Comparison of ENCODE assay signal across 9 mouse cellular contexts in genomic region chr15:85896284-85896683, GRCm38 (mm10). TPM values are rescaled to one million over a fixed set of nuclear protein-coding genes. Genes with fewer than 3 reads are reported as not detected.
DNase-seq lines count a peak whose midpoint lies in the region; ATAC-seq lines count a peak whose summit lies in the region.
"Had no signal": no experiment of that assay in that cellular context is flagged by ENCODE, and none has a peak within 500 bp of the region (broad histone marks: within the 10 kb centered on the region; RNA-seq: fewer than 3 reads in every experiment).

No protein-coding gene starts in this region.

- H3K4me2 ChIP-seq in kidney, embryonic 15.5 days = no peak overlapping the region
- no peak overlapping the region for H3K4me2 ChIP-seq in liver, embryonic 13.5 days
- H3K4me2 ChIP-seq: embryonic facial prominence, embryonic 12.5 days had no signal

- no peak overlapping the region for H3K4me3 ChIP-seq in kidney, embryonic 15.5 days (replicated peaks)
- no peak overlapping the region for H3K4me3 ChIP-seq in liver, embryonic 13.5 days (replicated peaks)
- H3K4me3 ChIP-seq: embryonic facial prominence, embryonic 12.5 days had no signal

- H3K9me3 ChIP-seq in kidney, embryonic 15.5 days (replicated peaks) = no peaks in the 10 kb centered on the region
- H3K9me3 ChIP-seq in liver, embryonic 13.5 days (replicated peaks) = no peaks in the 10 kb centered on the region
- H3K9me3 ChIP-seq: embryonic facial prominence, embryonic 12.5 days had no signal

- no peak overlapping the region for H3K9ac ChIP-seq in kidney, embryonic 15.5 days
- no peak overlapping the region for H3K9ac ChIP-seq in liver, embryonic 13.5 days
- H3K9ac ChIP-seq: embryonic facial prominence, embryonic 12.5 days had no signal

- no peaks in the 10 kb centered on the region for H3K4me1 ChIP-seq in kidney, embryonic 15.5 days
- H3K4me1 ChIP-seq in liver, embryonic 13.5 days (replicated peaks) = no peaks in the 10 kb centered on the region
- H3K4me1 ChIP-seq: embryonic facial prominence, embryonic 12.5 days had no signal

- DNase-seq in 3T3-L1 (ENCODE audit: low read depth, low spot score) (peak; percentile 75), WW6 (ENCODE audit: low read depth, low spot score) (peak; percentile 59)
- peak; percentile 89 to 91 for DNase-seq in cerebellum, postnatal 4 days (ENCODE audit: low spot score in 2 of 2)
- DNase-seq in gastrocnemius, postnatal 10 days = peak; percentile 83
- DNase-seq in liver, embryonic 13.5 days = peak; percentile 44
- DNase-seq in testis, postnatal 10 days (ENCODE audit: low spot score) = peak; percentile 93

- H3K36me3 ChIP-seq in kidney, embryonic 15.5 days = peaks cover 98% of the 10 kb centered on the region
- peaks cover 72% of the 10 kb centered on the region for H3K36me3 ChIP-seq in liver, embryonic 13.5 days

- ATAC-seq in kidney, embryonic 15.5 days (replicated peaks; ENCODE audit: low FRiP score) = peak; percentile 46; the same call in 1 of the 2 replicates
- no peak for ATAC-seq in liver, embryonic 13.5 days (ENCODE audit: low read depth)
- ATAC-seq in neutrophil, adult 5-6 weeks (ENCODE audit: extremely low read depth, insufficient number of reproducible peaks, low FRiP score, poor library complexity, severe bottlenecking) = peak; percentile 55; the same call in 1 of the 2 replicates

- H3K27me3 ChIP-seq in kidney, embryonic 15.5 days = no peaks in the 10 kb centered on the region
- no peaks in the 10 kb centered on the region for H3K27me3 ChIP-seq in liver, embryonic 13.5 days
- H3K27me3 ChIP-seq: embryonic facial prominence, embryonic 12.5 days had no signal

- no peak overlapping the region for H3K27ac ChIP-seq in kidney, embryonic 15.5 days
- no peak overlapping the region for H3K27ac ChIP-seq in liver, embryonic 13.5 days
- H3K27ac ChIP-seq: embryonic facial prominence, embryonic 12.5 days had no signal

- WGBS in kidney, embryonic 15.5 days = 16% methylated on average over 8 of the region's 8 CpGs
- WGBS in liver, embryonic 13.5 days (ENCODE audit: insufficient replicate concordance) = 20% methylated on average over 8 of the region's 8 CpGs

RNA-seq across cellular contexts. Expression of gene Trmu, which starts 17.2 kb away (rescaled TPM):
- total RNA-seq in gastrocnemius, postnatal 10 days (2021) = 10 to 100 TPM; 21.5 to 27.2 TPM
- polyA plus RNA-seq in kidney, embryonic 15.5 days (2015; fragmentation: Nextera tagmentation; extraction: Ambion mirVana) = 39.4 and 50.4 TPM in 2 replicates
- 17.3 and 20.3 TPM in 2 replicates for polyA plus RNA-seq in liver, embryonic 13.5 days (2015; fragmentation: Nextera tagmentation; extraction: Ambion mirVana)
- 32.9 and 56.7 TPM in 2 replicates for total RNA-seq in neutrophil, adult 5-6 weeks (2017)

RNA-seq across cellular contexts. Expression of gene Gtse1, which starts 36.7 kb away (rescaled TPM):
- total RNA-seq in gastrocnemius, postnatal 10 days (2021) = 1 to 10 TPM; 2.4 to 2.7 TPM
- polyA plus RNA-seq in kidney, embryonic 15.5 days (2015; fragmentation: Nextera tagmentation; extraction: Ambion mirVana) = 30.3 and 30.8 TPM in 2 replicates
- polyA plus RNA-seq in liver, embryonic 13.5 days (2015; fragmentation: Nextera tagmentation; extraction: Ambion mirVana) = 24.9 and 27.7 TPM in 2 replicates
- 0.35 and 0.86 TPM in 2 replicates for total RNA-seq in neutrophil, adult 5-6 weeks (2017)
